Mouse (Mus musculus): ENCODE data around the gene Fam199x.

GRCm38 (mm10) chrX:137049425-137050225 is at the start of gene Fam199x:
- TF ChIP-seq CTCF (IDR thresholded peaks at IDR 0.05; ENCODE audit: low read depth) (peak; percentile 62), EP300 (IDR thresholded peaks at IDR 0.05; ENCODE audit: low read depth) (no peak)

All from liver, embryonic 14.5 days (tissue).